Mouse (Mus musculus) T-helper 1 cell (primary cell): ENCODE measurements at regions not wholly inside any gene's neighbourhood (a gene's known extent, or its start where the extent isn't known, plus 50 kb on each side); places are given as distances from the start of the nearest gene placed in this dataset.

Source experiments
- in situ Hi-C: fragments of 300-600 bp; cut with MboI, MseI; formaldehyde crosslinking; loops from one replicate; pipeline ENCODE4 v1.15.1; 2025; ENCODE audit warnings: high pct_unique_total_duplicates

GRCm38 (mm10) chr10:9569277-9569676 lies 105.7 kb downstream of the Samd5 start:
- in situ Hi-C loops, result no loop called here

GRCm38 (mm10) chr10:9557517-9558065 lies 117.4 kb downstream of the Samd5 start:
- in situ Hi-C loops, result no loop called here

GRCm38 (mm10) chr10:9557092-9557491 lies 117.9 kb downstream of the Samd5 start:
- in situ Hi-C loops, result no loop called here

- in situ Hi-C loops, result no loop called here
These were observed 121.1 kb downstream of the Samd5 start for GRCm38 (mm10) chr10:9553946-9554345.

- in situ Hi-C loops, result no loop called here
These were observed 124.9 kb downstream of the Samd5 start for GRCm38 (mm10) chr10:9549913-9550709.

- in situ Hi-C loops, result no loop called here
These were observed 129.2 kb downstream of the Samd5 start for GRCm38 (mm10) chr10:9545807-9546206.

- in situ Hi-C loops, result no loop called here
These were observed 130.8 kb downstream of the Samd5 start for GRCm38 (mm10) chr10:9544041-9544786.

GRCm38 (mm10) chr10:9541579-9541978 lies 133.4 kb downstream of the Samd5 start:
- in situ Hi-C loops, result no loop called here

GRCm38 (mm10) chr10:9537686-9538085 lies 137.3 kb downstream of the Samd5 start:
- in situ Hi-C loops, result no loop called here

- in situ Hi-C loops, result no loop called here
These were observed 140.5 kb downstream of the Samd5 start for GRCm38 (mm10) chr10:9534552-9534951.

- in situ Hi-C loops, result no loop called here
These were observed 141.7 kb downstream of the Samd5 start for GRCm38 (mm10) chr10:9533283-9533682.

- in situ Hi-C loops, result no loop called here
These were observed 143.1 kb downstream of the Samd5 start for GRCm38 (mm10) chr10:9531931-9532330.

- in situ Hi-C loops, result no loop called here
These were observed 145.6 kb downstream of the Samd5 start for GRCm38 (mm10) chr10:9529408-9529807.

- in situ Hi-C loops, result no loop called here
These were observed 146.9 kb downstream of the Samd5 start for GRCm38 (mm10) chr10:9528066-9528465.

- in situ Hi-C loops, result no loop called here
These were observed 165.1 kb downstream of the Samd5 start for GRCm38 (mm10) chr10:9509764-9510390.

- in situ Hi-C loops, result no loop called here
These were observed 165.8 kb downstream of the Samd5 start for GRCm38 (mm10) chr10:9509092-9509671.

GRCm38 (mm10) chr10:9503569-9504493 lies 171.2 kb downstream of the Samd5 start:
- in situ Hi-C loops, result no loop called here

- in situ Hi-C loops, result no loop called here
These were observed 176.5 kb downstream of the Samd5 start for GRCm38 (mm10) chr10:9498550-9498949.

- in situ Hi-C loops, result no loop called here
These were observed 178.0 kb downstream of the Samd5 start for GRCm38 (mm10) chr10:9497021-9497420.

GRCm38 (mm10) chr10:9495143-9495651 lies 179.8 kb downstream of the Samd5 start:
- in situ Hi-C loops, result no loop called here
